Mouse (Mus musculus) adrenal gland, postnatal 14 days (tissue): ENCODE data around the gene Foxa2. TPM values are rescaled to one million over a fixed set of nuclear protein-coding genes. Genes with fewer than 3 reads are reported as not detected.

Source experiments
- DNase-seq: peaks from one replicate; pipeline ENCODE4 v3.0.0; 2021; ENCODE audit warnings: mixed read lengths
- microRNA-seq, 2 experiments: library from miRNA; unstranded; fragments of <30 nt; microRNA quantifications; one replicate each; pipeline ENCODE4 v1.2.0; 2021
- total RNA-seq: library from RNA; stranded (reverse); gene quantifications from 2 replicates; pipeline ENCODE4 v1.2.3, GENCODE M21; 2021

Gene Foxa2
- total RNA-seq, 1 experiment from 2014 or later, result 6.6 TPM

- no peak for DNase-seq
Observed at GRCm38 (mm10) chr2:148003511-148003910, 43.3 kb downstream of the Foxa2 start.

GRCm38 (mm10) chr2:147998206-147998966, 48.4 kb downstream of the Foxa2 start:
- DNase-seq, result no peak

GRCm38 (mm10) chr2:147996781-147997180, 50.0 kb downstream of the Foxa2 start:
- no peak for DNase-seq

GRCm38 (mm10) chr2:147993821-147994220, 52.9 kb downstream of the Foxa2 start:
- DNase-seq, result no peak

GRCm38 (mm10) chr2:147992935-147993679, 53.7 kb downstream of the Foxa2 start:
- no peak for DNase-seq

Small RNA genes within 50 kb of the gene (microRNA-seq; reads per million reads assigned to microRNA genes)
- 0 reads per million in 2 experiments for gene Gm27420
